Mouse (Mus musculus): Measurements from ENCODE around the gene F11r.
"Not testable (repeated sequence)": the region's sequence is repeated elsewhere in the genome, so short reads cannot be mapped to it uniquely, and the experiment has no call there.

F11r gene

DNA sequence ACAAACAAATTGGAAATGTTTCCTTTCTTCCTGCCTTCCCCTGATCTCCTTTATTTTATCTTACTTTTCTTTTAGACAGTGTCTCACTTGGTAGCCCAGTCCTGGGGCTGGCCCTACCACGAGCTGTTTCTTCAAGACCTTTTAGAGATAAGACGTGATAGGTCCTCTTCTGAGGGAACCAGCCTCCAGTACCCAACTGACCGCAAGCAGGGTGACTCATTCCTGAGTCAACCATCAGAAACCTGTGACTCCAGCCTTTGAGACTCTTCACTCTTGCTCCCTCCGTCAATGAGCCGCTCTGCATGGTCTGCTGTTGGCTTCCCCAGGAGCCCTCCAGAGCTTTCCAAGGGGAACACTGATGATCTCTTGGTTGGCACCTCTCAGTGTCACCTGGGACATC is 33.6 kb downstream of the F11r start:
- no peak for DNase-seq (ENCODE audit: low read depth, low spot score)

- DNase-seq (ENCODE audit: low read depth, low spot score) = no peak
Observed at GRCm38 (mm10) chr1:171471452-171471851, 34.1 kb downstream of the F11r start.

DNA sequence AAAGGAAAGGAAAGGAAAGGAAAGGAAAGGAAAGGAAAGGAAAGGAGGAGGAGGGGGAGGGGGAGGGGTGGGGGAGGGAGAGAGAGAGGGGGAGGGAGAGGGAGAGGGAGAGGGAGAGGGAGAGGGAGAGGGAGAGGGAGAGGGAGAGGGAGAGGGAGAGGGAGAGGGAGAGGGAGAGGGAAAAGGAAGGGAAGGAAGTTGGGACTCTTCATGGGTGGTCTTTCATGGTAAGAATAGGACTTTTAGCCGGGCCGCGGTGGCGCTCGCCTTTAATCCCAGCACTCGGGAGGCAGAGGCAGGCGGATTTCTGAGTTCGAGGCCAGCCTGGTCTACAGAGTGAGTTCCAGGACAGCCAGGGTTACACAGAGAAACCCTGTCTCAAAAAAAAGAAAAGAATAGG is 34.6 kb downstream of the F11r start:
- DNase-seq (ENCODE audit: low read depth, low spot score) = not testable (repeated sequence)

DNA sequence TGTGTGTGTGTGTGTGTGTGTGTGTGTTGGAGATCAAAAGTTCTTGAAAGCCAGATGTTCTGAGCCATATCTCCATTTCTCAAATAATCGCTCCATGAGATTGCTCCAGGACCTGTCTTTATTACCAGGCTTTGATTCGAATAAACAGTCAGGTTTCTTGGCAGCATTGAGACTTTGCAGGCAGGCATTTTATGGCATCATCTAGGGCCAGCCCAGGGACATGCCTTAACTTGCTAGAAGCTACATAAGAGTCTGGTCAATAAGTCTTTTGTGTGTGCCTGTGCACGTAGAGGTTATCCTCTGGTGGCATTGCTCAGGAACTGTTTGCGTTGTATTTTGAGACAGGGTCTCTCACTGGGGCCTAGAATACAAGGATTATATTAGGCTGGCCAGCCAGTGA is 36.2 kb downstream of the F11r start:
- DNase-seq (ENCODE audit: low read depth, low spot score) = no peak

- peak; percentile 44 for DNase-seq (ENCODE audit: low read depth, low spot score)
Observed at GRCm38 (mm10) chr1:171473920-171474640, 36.7 kb downstream of the F11r start.

- DNase-seq (ENCODE audit: low read depth, low spot score) = no peak
Observed at GRCm38 (mm10) chr1:171477123-171477522, 39.8 kb downstream of the F11r start.

DNA sequence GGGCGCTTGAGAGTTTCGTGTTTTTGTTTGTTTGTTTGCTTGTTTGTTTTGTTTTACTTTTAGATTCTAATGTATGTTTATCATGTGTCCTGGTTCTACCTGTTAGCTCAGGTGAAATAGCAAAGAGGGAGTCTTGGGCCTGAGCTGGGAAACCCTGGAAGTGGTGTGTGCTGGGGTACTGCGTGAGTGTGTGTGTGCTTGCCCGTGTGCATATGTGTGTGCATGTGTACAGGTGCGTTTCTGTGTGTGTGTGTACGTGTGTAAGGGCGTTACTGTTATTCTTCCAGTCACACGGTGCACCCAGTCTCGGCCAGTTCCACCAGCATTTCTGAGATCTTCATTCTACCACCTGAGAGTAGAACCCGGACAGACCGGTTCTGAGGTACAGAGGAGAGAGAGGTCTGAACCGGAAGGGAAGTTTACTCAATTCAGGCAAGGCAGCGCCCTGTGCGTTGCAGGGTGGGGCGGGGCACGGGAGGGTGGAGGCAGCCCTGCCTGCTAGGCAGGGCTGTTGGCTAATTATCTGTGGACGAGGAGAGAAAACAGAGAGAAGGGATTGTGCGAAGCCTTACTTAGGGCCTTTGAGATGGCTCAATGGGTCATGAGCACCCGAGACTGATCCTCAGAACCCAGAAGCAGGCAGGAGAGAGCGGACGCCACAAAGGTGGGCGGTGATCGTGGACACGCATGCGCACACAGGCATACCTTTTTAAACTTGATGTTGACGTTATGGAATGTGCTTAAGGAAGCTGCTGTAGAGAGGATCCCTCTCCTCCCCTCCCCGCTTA is 40.6 kb downstream of the F11r start:
- peak; percentile 68 for DNase-seq (ENCODE audit: low read depth, low spot score)

DNA sequence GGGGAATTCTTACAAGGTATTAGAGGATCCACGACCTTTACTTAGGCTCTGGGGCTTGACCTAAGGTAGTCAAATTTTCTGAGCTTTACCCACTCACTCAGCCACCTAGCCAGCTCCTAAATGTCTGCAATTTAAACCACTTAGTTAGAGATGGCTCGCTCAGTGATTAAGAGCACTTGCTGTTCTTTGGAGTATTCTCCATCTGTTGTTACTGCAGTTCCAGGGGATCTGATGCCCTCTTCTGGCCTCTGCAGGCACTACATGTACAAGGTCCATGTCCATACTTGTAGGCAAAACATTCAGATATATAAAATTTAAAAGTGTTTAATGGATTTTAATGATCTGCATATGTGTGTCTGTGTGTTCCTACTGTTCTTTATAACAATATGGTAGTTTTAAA is 41.6 kb downstream of the F11r start:
- peak; percentile 70 for DNase-seq (ENCODE audit: low read depth, low spot score)

DNA sequence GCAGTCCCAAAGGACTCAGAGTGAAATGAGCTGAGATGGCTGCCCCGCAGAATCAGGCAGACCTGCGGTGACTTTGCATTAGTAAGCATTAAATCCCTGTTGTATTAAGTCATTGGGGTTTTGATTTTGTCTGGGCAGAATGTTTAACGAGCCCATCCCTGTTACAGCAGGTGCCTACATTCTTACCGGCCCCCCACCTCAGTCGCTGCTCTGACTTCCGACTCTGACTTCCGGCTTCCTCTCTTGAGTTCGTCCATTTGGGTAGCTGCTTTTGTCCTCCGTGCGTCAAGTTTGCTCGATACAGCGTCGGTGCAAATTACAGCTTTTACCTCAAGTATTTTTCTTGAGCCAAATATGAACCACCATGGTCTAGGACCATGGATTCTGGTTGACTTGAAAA is 56.9 kb downstream of the F11r start:
- no peak for DNase-seq (ENCODE audit: low read depth, low spot score)

- DNase-seq (ENCODE audit: low read depth, low spot score) = no peak
Observed at GRCm38 (mm10) chr1:171495371-171495770, 58.0 kb downstream of the F11r start.

GRCm38 (mm10) chr1:171499856-171500255 is 62.5 kb downstream of the F11r start:
- peak; percentile 12 for DNase-seq (ENCODE audit: low read depth, low spot score)

DNA sequence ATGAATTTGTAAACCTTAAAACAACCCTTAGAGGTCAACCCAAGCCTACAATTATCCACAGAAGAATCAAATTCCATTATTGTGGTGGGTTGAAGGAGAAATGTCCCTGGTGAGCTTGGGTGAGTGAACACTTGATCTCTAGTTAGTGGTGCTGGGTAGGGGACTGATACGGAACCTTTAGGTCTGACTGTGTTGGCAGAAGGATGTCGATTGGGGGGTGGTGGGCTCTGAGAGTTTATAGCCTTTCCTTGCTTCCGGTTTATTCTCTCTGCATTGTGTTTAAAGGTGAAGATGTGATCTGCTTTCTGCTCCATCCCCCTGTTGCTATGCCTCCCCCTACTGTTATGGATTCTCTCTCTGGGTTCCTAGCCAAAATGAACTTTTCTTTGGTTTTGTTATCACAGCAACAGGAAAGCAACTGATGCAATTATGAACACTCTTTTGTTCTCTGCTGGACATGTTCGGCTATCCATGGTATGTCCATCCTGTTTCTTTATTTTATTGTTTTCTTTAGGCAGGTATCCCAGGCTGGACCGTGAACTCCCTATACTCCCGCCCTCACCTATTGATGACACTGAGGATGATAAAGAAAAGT is 63.8 kb downstream of the F11r start:
- DNase-seq (ENCODE audit: low read depth, low spot score) = no peak

DNA sequence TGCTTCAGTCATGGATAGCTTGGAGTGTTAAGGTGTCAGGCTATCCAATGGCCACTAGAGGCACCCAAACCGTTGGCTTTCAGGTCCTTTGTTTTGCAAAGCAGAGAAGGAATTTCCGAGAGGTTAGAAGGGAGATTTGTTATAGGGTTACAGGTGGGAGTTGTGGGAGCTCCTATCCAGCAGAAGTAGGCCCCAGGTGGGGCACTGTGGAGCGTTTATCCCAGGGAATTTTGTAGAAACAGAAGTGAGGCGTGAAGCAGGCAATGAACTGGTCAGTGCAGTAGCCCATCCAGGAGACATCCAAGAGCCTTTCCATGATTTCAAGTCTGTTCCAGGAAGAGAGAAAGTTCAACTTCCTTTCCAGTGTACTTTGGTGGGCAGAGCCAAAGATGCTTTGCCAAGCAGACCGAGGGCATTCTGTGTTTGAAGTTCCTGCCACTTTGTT is 64.3 kb downstream of the F11r start:
- peak; percentile 55 for DNase-seq (ENCODE audit: low read depth, low spot score)

DNA sequence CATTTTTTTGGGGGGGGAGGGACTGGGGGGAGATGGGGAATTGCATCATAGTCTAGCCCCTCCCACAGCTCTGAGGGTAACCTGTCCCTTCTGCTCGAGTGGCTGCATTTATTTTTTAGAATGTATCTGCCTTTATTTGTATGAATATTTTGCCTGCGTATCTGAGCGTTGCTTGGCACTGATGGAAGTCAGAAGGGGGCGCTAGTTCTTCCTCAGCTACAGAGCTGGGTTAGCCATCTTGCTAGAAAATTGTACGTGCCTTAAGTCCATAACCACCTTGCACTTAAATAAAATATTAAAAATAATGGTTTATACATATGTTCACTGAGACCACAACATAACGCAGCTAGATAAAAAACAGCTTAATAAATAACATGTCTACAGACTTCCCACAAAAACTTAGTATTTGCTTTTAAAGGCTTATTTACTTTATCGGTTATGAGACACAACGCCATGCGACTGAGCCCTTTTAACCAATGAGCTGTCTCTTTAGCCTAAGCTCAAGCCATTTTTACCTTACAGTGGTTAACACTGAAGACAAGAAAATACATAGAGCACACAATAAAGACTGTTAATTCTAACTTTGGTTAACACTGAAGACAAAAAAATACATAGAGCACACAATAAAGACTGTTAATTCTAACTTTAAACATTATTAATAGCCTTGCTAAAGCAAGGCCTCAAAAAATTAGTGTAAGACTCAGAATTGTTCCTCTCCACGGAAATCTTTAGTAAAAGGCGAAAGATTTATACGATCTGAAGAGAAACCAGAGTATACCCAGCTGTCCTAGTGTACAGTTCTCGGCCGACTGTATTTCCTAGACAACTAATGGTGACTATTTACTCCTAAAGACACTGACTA is 65.3 kb downstream of the F11r start:
- peak; percentile 87 for DNase-seq (ENCODE audit: low read depth, low spot score)

GRCm38 (mm10) chr1:171503250-171503591 is 65.9 kb downstream of the F11r start, which contains the start of gene Alyref2:
Alyref2 (plus strand) TSS chr1:171503478.
- DNase-seq (ENCODE audit: low read depth, low spot score) = peak; percentile 97

GRCm38 (mm10) chr1:171503592-171504291 is 66.4 kb downstream of the F11r start:
- DNase-seq (ENCODE audit: low read depth, low spot score) = peak; percentile 86

- peak; percentile 48 for DNase-seq (ENCODE audit: low read depth, low spot score)
Observed at GRCm38 (mm10) chr1:171504586-171504985, 67.3 kb downstream of the F11r start.

GRCm38 (mm10) chr1:171513234-171513633 is 75.9 kb downstream of the F11r start:
- no peak for DNase-seq (ENCODE audit: low read depth, low spot score)

- DNase-seq (ENCODE audit: low read depth, low spot score) = no peak
Observed at GRCm38 (mm10) chr1:171513760-171514159, 76.4 kb downstream of the F11r start.
